Mouse (Mus musculus) monocyte, adult 59 days (primary cell): ENCODE measurements around the gene Reg1. TPM values are rescaled to one million over a fixed set of nuclear protein-coding genes. Genes with fewer than 3 reads are reported as not detected.

Experiments used
- total RNA-seq, 2 experiments: library from RNA; stranded (reverse); gene quantifications; one replicate each; pipeline ENCODE4 v1.2.4; 2023

The Reg1 gene
- total RNA-seq = not detected

DNA sequence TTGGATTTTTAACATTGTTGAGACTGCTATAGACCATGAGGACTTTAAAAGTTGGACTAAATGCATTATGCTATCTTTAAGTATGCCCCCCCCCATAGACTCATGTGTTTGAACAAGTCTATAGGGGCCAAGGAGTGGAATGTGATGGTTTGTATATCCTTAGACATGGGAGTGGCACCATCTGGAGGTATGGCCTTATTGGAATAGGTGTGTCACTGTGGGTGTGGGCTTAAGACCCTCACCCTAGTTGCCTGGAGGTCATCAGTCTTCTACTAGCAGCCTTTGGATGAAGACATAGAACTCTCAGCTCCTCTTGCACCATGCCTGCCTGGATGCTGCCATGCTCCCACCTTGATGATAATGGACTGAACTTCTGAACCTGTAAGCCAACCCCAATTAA, at the start of gene Reg1:
Reg1 (plus strand) TSS at position 301 of the 400 bp plus-strand sequence.

GRCm38 (mm10) chr6:78378765-78379164, 43.7 kb upstream of the Reg1 start, which contains the start of gene Reg3d:
TSS of gene Reg3d (minus strand) at chr6:78378865.

DNA sequence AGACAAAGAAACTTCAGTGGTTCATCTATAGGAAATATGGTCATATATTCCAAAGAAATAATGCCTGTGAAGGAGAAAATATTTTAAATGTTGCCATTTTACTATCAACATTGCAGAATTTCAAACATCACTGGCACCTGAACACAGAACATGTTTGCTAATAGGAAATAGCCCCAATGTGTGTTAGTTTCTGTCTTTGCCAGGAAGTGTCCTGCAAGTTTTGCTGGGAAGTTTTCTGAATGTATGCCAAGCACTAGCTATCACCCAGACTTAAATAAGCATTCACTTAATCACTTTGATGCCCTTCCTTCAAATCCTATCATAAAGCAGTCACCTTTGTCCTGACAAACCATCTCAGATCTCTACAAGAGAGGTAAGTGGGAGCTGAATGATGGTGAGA, 42.1 kb upstream of the Reg1 start, which contains the start of gene Reg3a:
Reg3a (plus strand) TSS at position 301 of the 400 bp plus-strand sequence.

DNA sequence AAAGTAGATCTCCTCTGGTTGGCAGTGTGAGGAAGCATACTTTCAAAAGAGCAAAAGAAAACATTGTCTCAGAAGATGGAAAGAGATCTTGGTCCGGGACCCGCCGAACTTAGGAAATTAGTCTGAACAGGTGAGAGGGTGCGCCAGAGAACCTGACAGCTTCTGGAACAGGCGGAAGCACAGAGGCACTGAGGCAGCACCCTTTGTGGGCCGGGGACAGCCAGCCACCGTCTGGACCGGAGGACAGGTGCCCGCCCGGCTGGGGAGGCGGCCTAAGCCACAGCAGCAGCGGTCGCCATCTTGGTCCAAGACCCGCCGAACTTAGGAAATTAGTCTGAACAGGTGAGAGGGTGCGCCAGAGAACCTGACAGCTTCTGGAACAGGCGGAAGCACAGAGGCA, 27.2 kb upstream of the Reg1 start, which contains the start of gene Reg2:
Reg2 (plus strand) TSS at position 301 of the 400 bp plus-strand sequence.

DNA sequence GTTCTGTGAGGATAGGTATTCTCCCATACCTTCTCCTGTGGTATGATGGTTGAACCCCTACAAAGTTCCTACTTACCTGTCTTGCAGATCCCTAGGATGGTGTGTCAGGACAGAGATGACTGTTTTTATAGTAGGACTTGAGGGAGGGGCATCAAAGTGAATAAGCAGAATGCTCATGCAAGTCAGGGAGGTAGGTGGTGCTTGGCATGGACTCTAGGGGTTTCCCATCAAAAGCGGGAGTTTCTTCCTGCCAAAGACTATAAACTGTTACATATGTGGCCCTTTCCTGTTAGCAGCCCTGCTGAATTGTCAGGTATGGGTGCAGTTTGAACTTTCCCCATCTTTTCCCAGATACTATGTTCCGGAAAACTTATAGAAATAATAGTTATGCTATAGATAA, 46.3 kb downstream of the Reg1 start, which contains the start of gene Reg3g:
Reg3g (minus strand) TSS at position 101 of the 400 bp plus-strand sequence.

Other genes with a start within 250 kb of the Reg1 start
- gene Reg3b, start 52.1 kb upstream of the Reg1 start, total RNA-seq = not detected
- not detected for gene Reg3d, start 43.8 kb upstream of the Reg1 start, total RNA-seq
- not detected for gene Reg3a, start 42.0 kb upstream of the Reg1 start, total RNA-seq
- not detected for gene Reg2, start 27.1 kb upstream of the Reg1 start, total RNA-seq
- gene Reg3g, start 46.2 kb downstream of the Reg1 start, total RNA-seq = not detected